Mouse (Mus musculus): Measurements from ENCODE around the gene Prss33. TPM values are rescaled to one million over a fixed set of nuclear protein-coding genes. Genes with fewer than 3 reads are reported as not detected.

The Prss33 gene
- total and polyA plus RNA-seq, 3 experiments = not detected

- Histone ChIP-seq H3K4me1 (ENCODE audit: control insufficient read depth in 1 of 2, insufficient read depth in 2 of 2) (no peaks in the 10 kb centered on the region), H3K79me2 (replicated peaks; ENCODE audit: control insufficient read depth, extremely low read depth, insufficient read depth, poor library complexity, severe bottlenecking) (no peaks in the 10 kb centered on the region), H3K4me3 (replicated peaks in 1 of 3; ENCODE audit: low read depth in 2 of 3, low read length in 2 of 3, poor library complexity in 1 of 3) (no peak within 1 kb of the TSS), H3K36me3 (replicated peaks in 1 of 2; ENCODE audit: control insufficient read depth in 1 of 2, insufficient read depth in 1 of 2, low read length in 1 of 2) (no peaks in the 10 kb centered on the region), H3K27ac (ENCODE audit: insufficient read depth, low read depth) (no peak within 1 kb of the TSS), H3K4me2 (ENCODE audit: insufficient read depth, low read depth, poor library complexity, severe bottlenecking) (no peak within 1 kb of the TSS), H3K9ac (ENCODE audit: insufficient read depth, low read depth) (no peak within 1 kb of the TSS), H3K27me3 (replicated peaks) (no peaks in the 10 kb centered on the region), H3K9me3 (replicated peaks; ENCODE audit: low read length) (no peaks in the 10 kb centered on the region)
- in situ Hi-C loops (cut with MboI; ENCODE audit: low pct_ligation_motif_present, low pct_unique_long_range_greater_than_20kb, low sequenced_read_pairs) (no loop called here), dilution Hi-C loops (cut with MboI; ENCODE audit: extremely low pct_ligation_motif_present, extremely low pct_unique_long_range_greater_than_20kb, low sequenced_read_pairs) (no loop called here)
- TF ChIP-seq PAX5 (IDR thresholded peaks at IDR 0.05; ENCODE audit: low read length) (no peak), JUN (IDR thresholded peaks at IDR 0.05; ENCODE audit: insufficient read depth, low read depth, low read length) (no peak), NELFE (IDR thresholded peaks at IDR 0.05; ENCODE audit: low read depth, low read length) (no peak), CHD1 (IDR thresholded peaks at IDR 0.05; ENCODE audit: low read depth, low read length) (no peak), SIN3A (IDR thresholded peaks at IDR 0.05; ENCODE audit: low read length) (no peak), IRF4 (IDR thresholded peaks at IDR 0.05; ENCODE audit: low read depth, low read length) (no peak), ZMIZ1 (IDR thresholded peaks at IDR 0.05; ENCODE audit: low read depth, low read length) (no peak), MAFK (IDR thresholded peaks at IDR 0.05; ENCODE audit: insufficient replicate concordance, low read length) (no peak), EP300 (IDR thresholded peaks at IDR 0.05; ENCODE audit: low read length) (no peak), MEF2A (IDR thresholded peaks at IDR 0.05; ENCODE audit: borderline replicate concordance, low read depth, low read length) (no peak), ZNF384 (IDR thresholded peaks at IDR 0.05; ENCODE audit: low read depth, low read length) (no peak), RAD21 (IDR thresholded peaks at IDR 0.05; ENCODE audit: low read depth, low read length) (no peak), POLR2AphosphoS2 (IDR thresholded peaks at IDR 0.05; ENCODE audit: low read depth, low read length) (no peak), ZKSCAN1 (IDR thresholded peaks at IDR 0.05; ENCODE audit: borderline replicate concordance, low read depth, low read length) (no peak)
- DNase-seq (ENCODE audit: extremely low read depth) = no peak
Measured at GRCm38 (mm10) chr17:23790269-23791078, 45.4 kb downstream of the Prss33 start, which contains the start of gene Srrm2. Gene Srrm2, plus strand, starts transcription at chr17:23790532.

- no peak for TF ChIP-seq MAFK (IDR thresholded peaks at IDR 0.05; ENCODE audit: insufficient replicate concordance, low read length)
- H3K36me3 ChIP-seq (replicated peaks in 1 of 2; ENCODE audit: control insufficient read depth in 1 of 2, insufficient read depth in 1 of 2, low read length in 1 of 2) = no peaks in the 10 kb centered on the region
- dilution Hi-C loops (cut with MboI; ENCODE audit: extremely low pct_ligation_motif_present, extremely low pct_unique_long_range_greater_than_20kb, low sequenced_read_pairs) = no loop called here
- no peak overlapping the region for H3K4me3 ChIP-seq (replicated peaks in 1 of 3; ENCODE audit: low read depth in 2 of 3, low read length in 2 of 3, poor library complexity in 1 of 3)
- H3K27ac ChIP-seq (ENCODE audit: insufficient read depth, low read depth) = no peak overlapping the region
- no peak overlapping the region for H3K4me2 ChIP-seq (ENCODE audit: insufficient read depth, low read depth, poor library complexity, severe bottlenecking)
- DNase-seq (ENCODE audit: extremely low read depth) = no peak
- no peak overlapping the region for H3K9ac ChIP-seq (ENCODE audit: insufficient read depth, low read depth)
- H3K9me3 ChIP-seq (replicated peaks; ENCODE audit: low read length) = no peaks in the 10 kb centered on the region
- H3K4me1 ChIP-seq (ENCODE audit: control insufficient read depth in 1 of 2, insufficient read depth in 2 of 2) = no peaks in the 10 kb centered on the region
- H3K79me2 ChIP-seq (replicated peaks; ENCODE audit: control insufficient read depth, extremely low read depth, insufficient read depth, poor library complexity, severe bottlenecking) = no peaks in the 10 kb centered on the region
- in situ Hi-C loops (cut with MboI; ENCODE audit: low pct_ligation_motif_present, low pct_unique_long_range_greater_than_20kb, low sequenced_read_pairs) = no loop called here
- no peaks in the 10 kb centered on the region for H3K27me3 ChIP-seq (replicated peaks)
Measured at GRCm38 (mm10) chr17:23789749-23790268, 46.0 kb downstream of the Prss33 start.
